Mouse (Mus musculus): ENCODE data around the gene Tmem132c. TPM values are rescaled to one million over a fixed set of nuclear protein-coding genes. Genes with fewer than 3 reads are reported as not detected.

Gene Tmem132c
- polyA plus RNA-seq, 1 experiment from 2014 or later: 22.3 TPM

DNA sequence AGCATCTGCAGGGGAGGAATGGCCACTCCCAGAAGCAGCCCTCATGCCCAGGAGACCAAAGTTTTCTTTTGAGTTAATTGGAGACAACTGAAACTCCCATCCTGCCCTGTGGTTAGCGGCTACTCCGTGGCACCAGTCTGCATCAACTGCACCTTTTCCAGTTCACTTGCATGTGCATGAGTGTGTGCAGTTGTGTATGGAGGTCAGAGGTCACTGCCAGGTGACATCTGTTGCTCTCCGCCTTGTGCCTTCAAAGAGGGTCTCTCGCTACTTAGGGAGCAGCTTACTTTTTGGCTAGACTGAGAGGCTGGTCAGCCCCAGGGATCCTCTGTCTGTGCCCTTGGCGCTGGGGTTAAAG is 95.3 kb downstream of the Tmem132c start:
- H3K4me3 ChIP-seq (ENCODE audit: low read depth, low read length): no peak overlapping the region
- no peaks in the 10 kb centered on the region for H3K9me3 ChIP-seq (ENCODE audit: control insufficient read depth, low read length)
- H3K27me3 ChIP-seq (replicated peaks; ENCODE audit: control insufficient read depth, insufficient read depth, low read length): no peaks in the 10 kb centered on the region
- peak; percentile 42 for DNase-seq (ENCODE audit: low spot score)
- no peaks in the 10 kb centered on the region for H3K36me3 ChIP-seq (ENCODE audit: control insufficient read depth, insufficient read depth, low read length)
- peak overlapping the region; percentile 37 for H3K4me2 ChIP-seq (ENCODE audit: low read depth, low read length)
- H3K27ac ChIP-seq (replicated peaks; ENCODE audit: low read depth, low read length): peak overlapping the region; percentile 64
- no peak overlapping the region; the same call in 1 of the 2 replicates for H3K9ac ChIP-seq (ENCODE audit: low read depth, low read length)
- peaks cover 17% of the 10 kb centered on the region for H3K4me1 ChIP-seq (ENCODE audit: control insufficient read depth, insufficient read depth, low read length)
- 22% methylated on average over 5 of the region's 5 CpGs for WGBS
- peak; percentile 48 for ATAC-seq (ENCODE audit: low read depth)

DNA sequence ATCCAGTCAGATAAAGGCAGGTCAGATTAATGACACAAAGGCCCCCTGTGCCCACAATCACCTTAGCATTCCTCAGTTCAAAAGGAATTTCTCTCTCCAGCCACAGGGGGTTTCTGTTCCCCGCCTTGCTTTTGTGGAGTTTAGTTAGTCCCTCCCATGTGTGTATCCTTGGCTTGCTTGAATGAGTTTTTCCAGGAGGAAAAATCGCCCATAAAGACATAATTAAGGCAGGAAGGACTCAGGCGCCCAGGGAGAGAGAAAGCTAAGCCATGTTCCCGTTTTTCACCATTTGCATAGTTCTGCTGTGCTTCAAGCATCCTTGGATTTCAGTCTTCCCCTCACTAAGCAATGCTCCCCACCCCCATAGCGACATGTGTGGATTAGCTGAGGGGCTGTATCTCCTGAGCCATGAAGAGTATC is 97.4 kb downstream of the Tmem132c start:
- Histone ChIP-seq H3K27me3 (replicated peaks; ENCODE audit: control insufficient read depth, insufficient read depth, low read length) (no peaks in the 10 kb centered on the region), H3K4me2 (ENCODE audit: low read depth, low read length) (no peak overlapping the region; the same call in 1 of the 2 replicates), H3K36me3 (ENCODE audit: control insufficient read depth, insufficient read depth, low read length) (no peaks in the 10 kb centered on the region), H3K9me3 (ENCODE audit: control insufficient read depth, low read length) (no peaks in the 10 kb centered on the region), H3K4me1 (ENCODE audit: control insufficient read depth, insufficient read depth, low read length) (peaks cover 17% of the 10 kb centered on the region), H3K9ac (ENCODE audit: low read depth, low read length) (no peak overlapping the region), H3K4me3 (ENCODE audit: low read depth, low read length) (no peak overlapping the region), H3K27ac (replicated peaks; ENCODE audit: low read depth, low read length) (peak overlapping the region; percentile 67)
- DNase-seq (ENCODE audit: low spot score) (peak; percentile 53), ATAC-seq (ENCODE audit: low read depth) (peak; percentile 26; the same call in 1 of the 2 replicates)
- 7% methylated on average over 5 of the region's 5 CpGs for WGBS

DNA sequence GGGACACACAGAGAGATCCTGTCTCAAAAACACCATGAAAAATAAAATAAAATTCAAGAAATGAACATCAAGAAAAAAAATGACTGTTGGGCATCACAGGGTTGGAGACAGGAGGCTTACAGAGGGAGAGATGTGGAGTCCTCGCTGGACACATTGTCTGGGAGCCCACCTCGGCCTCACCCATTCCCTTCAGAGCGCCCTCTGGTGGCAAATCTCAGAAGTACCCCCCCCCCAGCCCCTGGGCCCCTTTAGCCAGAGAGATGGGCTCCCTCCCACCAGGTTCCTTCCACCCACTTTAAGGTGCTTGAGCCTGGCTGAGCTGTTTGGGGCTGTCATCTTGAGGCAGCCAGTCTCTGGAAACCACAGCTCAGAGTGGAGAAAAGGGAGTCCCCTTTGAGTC is 99.5 kb downstream of the Tmem132c start:
- H3K9me3 ChIP-seq (ENCODE audit: control insufficient read depth, low read length): no peaks in the 10 kb centered on the region
- H3K9ac ChIP-seq (ENCODE audit: low read depth, low read length): no peak overlapping the region
- WGBS: 59% methylated on average over 2 of the region's 3 CpGs
- no peaks in the 10 kb centered on the region for H3K36me3 ChIP-seq (ENCODE audit: control insufficient read depth, insufficient read depth, low read length)
- DNase-seq (ENCODE audit: low spot score) (no peak), ATAC-seq (ENCODE audit: low read depth) (no peak)
- no peaks in the 10 kb centered on the region for H3K27me3 ChIP-seq (replicated peaks; ENCODE audit: control insufficient read depth, insufficient read depth, low read length)
- no peak overlapping the region for H3K4me3 ChIP-seq (ENCODE audit: low read depth, low read length)
- H3K4me1 ChIP-seq (ENCODE audit: control insufficient read depth, insufficient read depth, low read length): peaks cover 17% of the 10 kb centered on the region
- H3K4me2 ChIP-seq (ENCODE audit: low read depth, low read length): no peak overlapping the region
- H3K27ac ChIP-seq (replicated peaks; ENCODE audit: low read depth, low read length): no peak overlapping the region

DNA sequence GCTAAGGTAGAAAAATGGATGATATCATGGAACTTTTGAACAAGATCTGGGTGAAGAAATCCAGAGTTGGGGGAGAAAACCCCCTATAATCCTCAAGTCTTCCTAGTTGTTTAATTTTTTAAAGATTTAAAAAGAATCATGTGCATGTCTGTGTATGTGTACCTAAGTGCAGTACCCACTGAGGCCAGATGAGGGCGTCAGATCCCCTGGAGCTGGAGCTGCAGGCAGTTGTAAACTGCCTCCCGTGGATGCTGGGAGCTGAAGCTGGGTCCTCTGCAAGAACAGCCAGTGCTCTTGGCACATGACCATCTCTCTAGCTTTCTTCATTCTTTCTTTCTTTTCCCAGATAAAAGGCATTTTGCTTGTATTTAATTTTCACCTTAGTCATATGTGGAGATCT is 103.1 kb downstream of the Tmem132c start:
- Histone ChIP-seq H3K27ac (replicated peaks; ENCODE audit: low read depth, low read length) (no peak overlapping the region), H3K36me3 (ENCODE audit: control insufficient read depth, insufficient read depth, low read length) (no peaks in the 10 kb centered on the region), H3K9me3 (ENCODE audit: control insufficient read depth, low read length) (no peaks in the 10 kb centered on the region), H3K4me1 (ENCODE audit: control insufficient read depth, insufficient read depth, low read length) (peaks cover 19% of the 10 kb centered on the region), H3K9ac (ENCODE audit: low read depth, low read length) (no peak overlapping the region), H3K27me3 (replicated peaks; ENCODE audit: control insufficient read depth, insufficient read depth, low read length) (no peaks in the 10 kb centered on the region), H3K4me3 (ENCODE audit: low read depth, low read length) (no peak overlapping the region), H3K4me2 (ENCODE audit: low read depth, low read length) (no peak overlapping the region)
- DNase-seq (ENCODE audit: low spot score) (no peak), ATAC-seq (ENCODE audit: low read depth) (no peak)
- WGBS: 45% methylated on average over 2 of the region's 2 CpGs

DNA sequence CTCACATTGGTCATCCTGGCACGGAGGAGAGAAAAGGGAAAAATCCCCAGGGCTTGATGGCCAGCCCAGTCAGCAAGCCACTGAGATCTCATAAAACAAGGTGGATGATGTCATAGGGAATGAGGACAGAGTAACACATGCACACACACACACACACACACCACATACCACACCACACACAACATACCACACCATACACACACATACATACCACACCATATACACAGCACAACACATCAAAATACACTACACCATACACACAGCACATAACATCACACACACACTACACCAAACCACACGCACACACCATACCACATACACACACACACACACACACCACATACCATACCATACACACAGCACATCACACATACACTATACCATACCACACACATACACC is 104.8 kb downstream of the Tmem132c start:
- H3K4me1 ChIP-seq (ENCODE audit: control insufficient read depth, insufficient read depth, low read length): peaks cover 20% of the 10 kb centered on the region
- DNase-seq (ENCODE audit: low spot score) (no peak), ATAC-seq (ENCODE audit: low read depth) (no peak)
- H3K27ac ChIP-seq (replicated peaks; ENCODE audit: low read depth, low read length): no peak overlapping the region
- H3K4me3 ChIP-seq (ENCODE audit: low read depth, low read length): no peak overlapping the region
- no peaks in the 10 kb centered on the region for H3K9me3 ChIP-seq (ENCODE audit: control insufficient read depth, low read length)
- H3K9ac ChIP-seq (ENCODE audit: low read depth, low read length): no peak overlapping the region
- H3K27me3 ChIP-seq (replicated peaks; ENCODE audit: control insufficient read depth, insufficient read depth, low read length): no peaks in the 10 kb centered on the region
- no peaks in the 10 kb centered on the region for H3K36me3 ChIP-seq (ENCODE audit: control insufficient read depth, insufficient read depth, low read length)
- WGBS: 95% methylated on average over 2 of the region's 2 CpGs
- no peak overlapping the region for H3K4me2 ChIP-seq (ENCODE audit: low read depth, low read length)

DNA sequence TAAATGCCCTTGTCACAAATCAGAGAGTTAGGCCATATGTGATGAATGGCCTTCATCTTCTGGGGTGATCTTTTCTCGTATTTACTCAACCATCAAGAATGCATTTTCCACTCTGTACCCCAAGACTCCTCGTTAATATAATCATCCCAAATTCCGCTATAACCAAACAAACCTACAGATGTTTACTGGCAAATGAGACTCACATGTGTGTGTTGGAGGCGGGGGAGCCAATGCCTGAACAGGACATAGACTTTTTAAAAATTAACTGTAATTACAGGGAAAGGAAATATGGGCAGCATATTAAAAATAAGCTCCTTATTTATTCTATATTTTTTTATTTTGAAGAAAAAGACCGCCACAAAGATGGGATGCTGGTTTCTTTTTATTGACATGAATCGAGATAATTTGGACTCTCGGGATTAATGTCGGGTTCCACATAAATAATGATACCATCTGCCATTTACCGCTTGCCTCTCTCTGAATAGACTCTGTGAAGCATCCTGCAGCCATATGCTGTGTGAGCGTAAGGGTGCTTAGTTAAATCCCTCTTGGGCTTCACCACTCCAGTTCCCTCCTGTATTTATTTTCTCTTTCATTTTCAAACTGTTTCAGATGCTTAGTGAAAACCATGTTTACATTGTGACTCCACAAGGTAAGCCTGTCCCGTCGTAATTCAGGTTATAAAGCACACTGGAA is 105.6 kb downstream of the Tmem132c start:
- Histone ChIP-seq H3K4me2 (ENCODE audit: low read depth, low read length) (no peak overlapping the region), H3K4me1 (ENCODE audit: control insufficient read depth, insufficient read depth, low read length) (peaks cover 20% of the 10 kb centered on the region), H3K4me3 (ENCODE audit: low read depth, low read length) (no peak overlapping the region), H3K27ac (replicated peaks; ENCODE audit: low read depth, low read length) (peak overlapping the region; percentile 48), H3K36me3 (ENCODE audit: control insufficient read depth, insufficient read depth, low read length) (no peaks in the 10 kb centered on the region), H3K9ac (ENCODE audit: low read depth, low read length) (no peak overlapping the region), H3K9me3 (ENCODE audit: control insufficient read depth, low read length) (no peaks in the 10 kb centered on the region), H3K27me3 (replicated peaks; ENCODE audit: control insufficient read depth, insufficient read depth, low read length) (no peaks in the 10 kb centered on the region)
- 47% methylated on average over 12 of the region's 12 CpGs for WGBS
- ATAC-seq (ENCODE audit: low read depth) (no peak), DNase-seq (ENCODE audit: low spot score) (peak; percentile 58)

DNA sequence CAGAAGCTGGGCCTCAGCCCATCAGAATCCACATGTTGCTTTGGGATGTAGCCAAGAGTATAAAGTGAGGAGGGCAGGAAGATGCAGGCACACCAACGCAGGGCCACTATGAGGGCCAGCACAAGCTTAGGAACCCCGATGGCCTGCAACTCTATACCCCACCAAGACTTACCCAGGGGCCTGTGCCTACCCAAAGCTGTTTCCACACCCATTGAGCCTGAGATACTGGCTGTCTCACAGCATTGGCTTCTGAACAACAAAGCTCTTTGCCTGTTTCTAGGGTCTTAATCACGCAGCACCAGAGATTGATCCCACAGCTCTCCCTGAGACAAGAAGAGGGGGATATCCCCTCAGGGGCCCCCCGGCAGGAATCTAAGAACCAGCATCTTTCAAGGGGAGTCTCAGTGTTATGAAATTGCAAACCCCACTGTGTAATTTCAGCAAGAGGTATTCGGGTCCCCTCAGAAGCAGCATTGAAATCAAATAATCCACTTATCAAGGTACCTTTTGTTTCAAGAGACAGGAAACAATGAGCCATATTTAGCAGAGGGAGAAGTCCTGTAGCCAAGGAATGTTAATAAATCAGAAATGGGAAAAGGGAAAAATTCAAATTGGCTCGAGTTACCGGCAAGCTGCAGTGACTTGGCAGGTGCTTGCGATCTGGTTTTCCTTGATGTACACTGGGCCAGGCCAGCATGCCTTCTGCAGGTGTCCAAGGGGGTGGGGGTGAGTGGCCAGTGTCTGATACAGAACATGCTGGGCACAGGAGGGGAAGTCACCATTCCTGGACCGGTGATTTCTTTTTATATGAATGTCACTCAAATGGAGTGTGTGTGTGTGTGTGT is 107.8 kb downstream of the Tmem132c start:
- Histone ChIP-seq H3K4me3 (ENCODE audit: low read depth, low read length) (no peak overlapping the region), H3K27me3 (replicated peaks; ENCODE audit: control insufficient read depth, insufficient read depth, low read length) (no peaks in the 10 kb centered on the region), H3K9me3 (ENCODE audit: control insufficient read depth, low read length) (no peaks in the 10 kb centered on the region), H3K9ac (ENCODE audit: low read depth, low read length) (no peak overlapping the region), H3K27ac (replicated peaks; ENCODE audit: low read depth, low read length) (peak overlapping the region; percentile 61), H3K4me2 (ENCODE audit: low read depth, low read length) (no peak overlapping the region; the same call in 1 of the 2 replicates), H3K4me1 (ENCODE audit: control insufficient read depth, insufficient read depth, low read length) (peaks cover 20% of the 10 kb centered on the region), H3K36me3 (ENCODE audit: control insufficient read depth, insufficient read depth, low read length) (no peaks in the 10 kb centered on the region)
- ATAC-seq (ENCODE audit: low read depth) (peak; percentile 56), DNase-seq (ENCODE audit: low spot score) (peak; percentile 67)
- WGBS: 41% methylated on average over 9 of the region's 9 CpGs

DNA sequence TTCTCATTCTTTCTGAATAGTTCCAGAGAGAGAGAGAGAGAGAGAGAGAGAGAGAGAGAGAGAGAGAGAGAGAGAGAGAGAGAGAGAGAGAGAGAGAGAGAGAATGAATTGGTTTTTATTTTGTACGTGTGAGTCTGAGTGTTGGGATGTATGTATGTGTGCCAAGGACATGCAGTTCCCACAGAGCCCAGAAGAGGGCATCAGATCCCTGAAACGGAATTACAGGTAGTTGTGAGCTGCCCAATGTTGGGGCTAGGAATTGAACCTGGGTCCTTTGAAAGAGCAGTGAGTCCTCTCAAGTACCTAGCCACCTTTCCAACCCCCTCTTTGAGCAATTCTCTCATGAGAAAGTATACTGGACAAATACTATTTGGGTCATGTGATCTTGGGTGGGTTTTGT is 111.4 kb downstream of the Tmem132c start:
- no peak overlapping the region for H3K9ac ChIP-seq (ENCODE audit: low read depth, low read length)
- 50% methylated on average over 2 of the region's 2 CpGs for WGBS
- H3K4me1 ChIP-seq (ENCODE audit: control insufficient read depth, insufficient read depth, low read length): peaks cover 13% of the 10 kb centered on the region
- H3K9me3 ChIP-seq (ENCODE audit: control insufficient read depth, low read length): no peaks in the 10 kb centered on the region
- no peaks in the 10 kb centered on the region for H3K36me3 ChIP-seq (ENCODE audit: control insufficient read depth, insufficient read depth, low read length)
- H3K4me2 ChIP-seq (ENCODE audit: low read depth, low read length): no peak overlapping the region
- H3K4me3 ChIP-seq (ENCODE audit: low read depth, low read length): no peak overlapping the region
- DNase-seq (ENCODE audit: low spot score) (no peak), ATAC-seq (ENCODE audit: low read depth) (no peak)
- H3K27me3 ChIP-seq (replicated peaks; ENCODE audit: control insufficient read depth, insufficient read depth, low read length): no peaks in the 10 kb centered on the region
- H3K27ac ChIP-seq (replicated peaks; ENCODE audit: low read depth, low read length): no peak overlapping the region

All from embryonic facial prominence, embryonic 14.5 days (tissue).